Mouse (Mus musculus) embryonic stem cell, embryonic (primary cell): Measurements from ENCODE around the gene Adgrg3.

Experiments used
- CTCF ChIA-PET, 4 experiments: fragments of 300-600 bp in 2 of 4; fragments of 350-600 bp in 2 of 4; sonication (Branson Sonifier 250); formaldehyde crosslinking; loops; one replicate each; lab custom pipeline; 2022; ENCODE audit warnings: inconsistent platforms in 2 of 4; lab: Charles Lee
- POLR2A ChIA-PET, 4 experiments: fragments of 300-600 bp in 2 of 4; fragments of 350-600 bp in 2 of 4; sonication (Branson Sonifier 250); formaldehyde crosslinking; loops; one replicate each; lab custom pipeline; 2022; ENCODE audit warnings: antibody characterized with exemption in 4 of 4, inconsistent platforms in 1 of 4; lab: Charles Lee

Gene Adgrg3

DNA sequence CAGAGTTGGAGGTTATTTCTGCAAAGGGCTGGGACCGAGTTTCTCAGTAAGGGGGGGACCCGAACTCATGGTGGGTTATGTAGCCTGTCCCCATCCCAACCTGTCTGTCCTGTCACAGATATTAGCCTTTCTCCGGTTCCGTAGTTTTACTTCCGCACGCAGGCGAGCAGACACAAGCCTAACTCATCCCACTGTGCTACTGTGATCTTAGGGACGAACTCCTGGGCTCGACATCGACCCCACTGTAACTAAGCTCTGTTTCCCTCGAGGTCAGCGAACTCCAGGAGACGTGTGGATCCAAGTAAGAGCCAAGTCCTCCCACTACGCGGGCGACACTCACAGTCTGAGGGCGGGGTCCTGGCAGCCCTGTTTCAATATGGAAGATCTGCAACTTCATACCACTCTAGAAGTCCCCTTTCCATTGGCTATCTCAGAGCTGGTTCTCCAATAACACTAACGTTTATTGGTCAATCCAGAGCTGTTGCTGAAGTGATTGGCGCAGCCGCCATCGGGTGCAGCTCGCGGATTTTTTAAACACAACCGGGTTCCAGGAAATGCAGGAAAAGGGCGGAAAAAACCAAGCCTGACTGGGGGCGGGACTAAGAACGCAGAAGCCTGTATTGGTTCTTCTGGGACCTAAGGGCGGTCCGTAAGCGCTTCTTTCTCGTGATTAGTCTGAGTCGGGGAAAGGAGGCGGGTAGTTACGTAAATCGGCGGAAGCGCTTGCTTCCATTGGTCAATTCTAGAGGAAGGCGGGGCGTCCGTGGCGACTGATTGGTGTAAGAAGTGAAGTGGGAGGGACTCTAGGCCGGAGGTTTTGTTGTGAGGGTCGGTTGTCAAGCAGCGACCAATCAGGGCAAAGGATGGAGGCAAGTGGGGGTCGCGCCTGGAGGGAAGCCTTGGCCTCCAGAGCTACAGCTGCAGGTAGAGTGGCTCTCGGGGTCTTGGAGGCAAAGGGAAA, 63.2 kb downstream of the Adgrg3 start, which contains the start of gene Katnb1:
Gene Katnb1, plus strand, starts transcription at position 806 of the 961 bp plus-strand sequence.
- ChIA-PET POLR2A (interaction anchor here in 3 of 4 experiments (0.5 to 2.1 kb wide), 30 partner anchors 9 to 890 kb away, joined by 3 to 18 read pairs (median 4); partner anchors contain the start of genes Nup93 (in 1 of the 3), Usb1 (in 1 of the 3) and Zfp319 (in 1 of the 3)), CTCF (interaction anchor here in 3 of 4 experiments (0.6 to 2.2 kb wide), 19 partner anchors 12 to 155 kb away, joined by 3 to 21 read pairs (median 3); no protein-coding TSS in a partner anchor)

DNA sequence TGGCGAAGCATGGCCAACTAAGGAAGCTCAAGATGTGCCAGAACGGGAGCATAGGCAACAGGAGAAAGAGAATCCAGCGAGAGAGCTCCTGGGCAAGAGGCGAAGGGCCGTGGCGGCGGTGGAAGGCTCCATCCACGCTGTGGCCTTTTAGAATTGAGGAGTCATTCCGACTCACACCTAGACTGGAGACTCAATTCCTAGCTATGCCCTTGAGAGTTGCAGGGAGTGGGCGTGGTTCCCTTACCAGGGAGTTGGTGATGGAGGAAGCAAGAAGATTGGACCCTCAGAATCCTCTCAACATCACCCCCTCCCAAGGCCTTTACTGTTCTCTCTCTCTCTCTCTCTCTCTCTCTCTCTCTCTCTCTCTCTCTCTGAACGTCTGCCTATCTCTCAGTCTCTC, 64.2 kb downstream of the Adgrg3 start:
- CTCF ChIA-PET, result interaction anchor here (0.5 to 2.2 kb wide), 13 partner anchors 13 to 717 kb away, joined by 3 to 21 read pairs (median 4); no protein-coding TSS in a partner anchor
- POLR2A ChIA-PET, result interaction anchor here (0.6 to 2.1 kb wide), 24 partner anchors 8 to 908 kb away, joined by 3 to 18 read pairs (median 4); partner anchors contain the start of genes Nup93 (in 1 of the 4), Usb1 (in 1 of the 4) and Zfp319 (in 1 of the 4)

DNA sequence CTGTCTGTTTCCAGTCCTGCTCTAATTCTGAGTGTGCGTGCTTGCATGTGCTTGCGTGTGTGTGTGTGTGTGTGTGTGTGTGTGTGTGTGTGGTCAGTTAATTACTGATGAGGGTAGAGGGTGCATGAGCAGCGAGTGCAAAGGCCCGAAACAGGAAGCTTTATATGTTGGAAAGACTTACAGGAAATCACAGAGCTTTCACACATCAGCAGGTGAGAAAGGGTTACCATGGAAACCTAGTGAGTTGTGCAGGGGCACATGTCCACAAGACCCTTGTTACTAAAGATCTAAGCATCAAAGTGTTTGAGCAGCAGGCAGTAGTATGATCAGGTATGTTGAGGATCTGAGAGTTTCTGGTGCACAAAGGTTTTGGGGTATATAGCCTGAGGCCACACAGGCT, 66.8 kb downstream of the Adgrg3 start:
- ChIA-PET CTCF (interaction anchor here in 3 of 4 experiments (0.7 to 1.0 kb wide), 5 partner anchors 9 to 135 kb away, joined by 3 to 5 read pairs (median 3); no protein-coding TSS in a partner anchor), POLR2A (interaction anchor here in 3 of 4 experiments (0.6 to 1.7 kb wide), 11 partner anchors 8 to 534 kb away, joined by 3 to 6 read pairs (median 3); no protein-coding TSS in a partner anchor)

DNA sequence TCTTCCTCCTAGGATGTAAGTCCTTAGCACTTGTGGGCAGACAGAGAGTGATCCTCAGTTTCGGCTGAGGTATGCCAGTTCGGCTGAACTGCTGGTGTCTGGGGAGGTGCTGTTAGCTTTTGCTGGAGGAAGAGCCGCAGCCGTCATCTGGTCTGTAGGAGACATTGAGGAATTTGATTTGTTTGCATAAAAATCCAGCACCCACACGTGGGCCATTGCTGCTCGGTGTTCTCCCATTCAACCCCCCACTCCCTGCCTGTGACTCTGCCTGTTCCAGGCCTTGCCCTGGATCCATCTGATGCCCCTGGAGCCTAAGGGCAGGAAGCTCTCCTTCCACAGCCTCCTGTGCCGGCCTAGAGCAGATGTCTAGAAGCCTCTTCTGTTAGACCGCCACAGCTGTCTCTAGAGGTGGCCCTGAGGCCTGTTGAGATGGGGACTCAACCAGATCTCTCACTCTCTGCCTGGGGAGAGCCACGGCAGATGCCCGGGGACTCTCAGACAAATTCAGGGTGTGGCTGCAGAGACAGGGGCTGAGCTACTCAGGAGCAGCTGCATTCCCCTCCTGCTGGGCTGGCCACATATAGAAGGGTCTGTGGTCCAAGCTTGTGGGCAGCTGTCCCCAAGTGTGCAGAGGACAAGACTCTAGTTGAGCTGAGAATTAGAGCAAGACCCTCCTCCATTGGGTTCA, 67.4 kb downstream of the Adgrg3 start:
- ChIA-PET POLR2A (interaction anchor here in 3 of 4 experiments (0.6 to 1.7 kb wide), 6 partner anchors 8 to 243 kb away, joined by 3 to 6 read pairs (median 4); no protein-coding TSS in a partner anchor), CTCF (interaction anchor here in 1 of 4 experiments (0.8 to 1.2 kb wide), 2 partner anchors 17 to 118 kb away, joined by 3 read pairs; partner anchors contain the start of gene Kifc3)

DNA sequence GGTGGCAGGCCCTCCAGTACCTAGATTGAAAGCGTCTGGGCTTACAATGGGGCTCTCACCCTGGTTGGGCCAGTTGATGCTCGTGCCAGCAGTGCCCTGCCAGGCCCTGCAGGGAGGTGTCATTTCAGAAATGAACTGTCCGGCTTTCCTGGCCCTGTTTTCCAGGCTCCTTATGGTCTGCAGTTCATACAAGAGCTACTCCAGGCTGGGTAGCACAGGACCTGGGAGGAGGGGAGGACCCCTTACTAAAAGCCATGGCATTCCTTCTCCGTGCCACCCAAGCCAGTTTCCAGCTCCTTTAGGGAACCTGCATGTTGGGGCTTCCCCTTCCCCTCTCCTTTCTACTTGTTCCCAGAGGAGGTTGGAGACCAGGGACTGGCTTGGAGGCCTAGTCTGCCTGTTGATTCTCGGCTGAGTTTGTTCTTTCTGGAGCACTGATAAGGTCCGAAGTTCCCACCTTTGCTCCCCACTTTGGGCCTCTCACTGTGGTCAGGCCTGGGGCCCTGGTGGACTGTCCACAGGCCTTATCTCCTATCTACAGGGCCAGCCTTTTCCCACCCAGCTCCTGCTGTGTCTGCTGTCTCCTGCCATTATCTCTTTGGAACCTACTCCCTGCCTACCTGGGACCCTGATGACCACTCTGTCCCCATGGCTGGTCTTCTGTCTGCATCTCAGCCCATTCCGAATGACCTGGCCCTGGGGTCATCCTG, 68.1 kb downstream of the Adgrg3 start:
- CTCF ChIA-PET, result interaction anchor here in 1 of 4 experiments (1.2 kb wide), 1 partner anchor 117 kb away, joined by 3 read pairs; the partner anchor contains the start of gene Kifc3

DNA sequence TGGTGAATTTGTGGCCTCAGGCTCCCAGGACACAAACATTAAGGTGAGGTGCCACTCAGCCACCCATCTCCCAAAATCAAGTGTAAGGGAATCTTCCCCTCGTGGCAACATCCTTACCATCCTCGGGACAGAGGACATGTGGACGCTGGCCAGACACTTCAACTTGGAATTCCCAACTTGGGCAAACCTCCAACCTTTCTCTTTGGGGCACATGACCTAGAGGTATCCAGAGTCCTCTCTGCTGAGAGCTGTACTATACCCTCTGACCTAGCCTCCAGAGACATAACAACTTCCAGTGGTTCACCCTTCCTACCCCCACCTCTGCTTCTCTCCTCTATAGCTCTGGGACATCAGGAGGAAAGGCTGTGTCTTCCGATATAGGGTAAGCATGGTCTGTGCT, 76.1 kb downstream of the Adgrg3 start:
- CTCF ChIA-PET, result interaction anchor here in 1 of 4 experiments (1.3 kb wide), 1 partner anchor 8 kb away, joined by 3 read pairs; no protein-coding TSS in a partner anchor
- POLR2A ChIA-PET, result interaction anchor here in 1 of 4 experiments (1.4 kb wide), 1 partner anchor 16 kb away, joined by 4 read pairs; no protein-coding TSS in a partner anchor

More for the DNA sequence above, 68.1 kb downstream of the Adgrg3 start:
- POLR2A ChIA-PET, result interaction anchor here in 1 of 4 experiments (0.6 to 1.1 kb wide), 2 partner anchors 10 to 94 kb away, joined by 3 to 5 read pairs; no protein-coding TSS in a partner anchor
